Mouse (Mus musculus) heart, embryonic 10.5 days (tissue): ENCODE results near the gene Cadm3. TPM values are rescaled to one million over a fixed set of nuclear protein-coding genes. Genes with fewer than 3 reads are reported as not detected.

ENCODE experiments used
- DNase-seq: peaks from one replicate; pipeline ENCODE4 v3.0.0-alpha.2; 2017; ENCODE audit warnings: low spot score
- H3K27ac ChIP-seq: fragments of 300-500 bp; sonication (generic); 2 replicates; pipeline ENCODE4 v1.5.1; 2016; ENCODE audit warnings: mild to moderate bottlenecking
- H3K27me3 ChIP-seq: fragments of 300-500 bp; sonication (generic); 2 replicates; pipeline ENCODE4 v1.6.1; 2016; ENCODE audit warnings: mild to moderate bottlenecking; ENCODE audit not compliant: poor library complexity, insufficient read depth, severe bottlenecking
- H3K36me3 ChIP-seq: fragments of 300-500 bp; sonication (generic); 2 replicates; pipeline ENCODE4 v1.6.1; 2016; ENCODE audit warnings: mild to moderate bottlenecking, moderate library complexity
- H3K4me1 ChIP-seq: fragments of 300-500 bp; sonication (generic); 2 replicates; pipeline ENCODE4 v1.6.1; 2016; ENCODE audit warnings: mild to moderate bottlenecking
- H3K4me3 ChIP-seq: fragments of 300-500 bp; sonication (generic); 2 replicates; pipeline ENCODE4 v1.5.1; 2016; ENCODE audit warnings: mild to moderate bottlenecking, moderate library complexity
- H3K9me3 ChIP-seq: fragments of 300-500 bp; sonication (generic); 2 replicates; pipeline ENCODE4 v1.6.1; 2016; ENCODE audit warnings: mild to moderate bottlenecking, moderate library complexity
- WGBS: fragments of 180-500 bp; shearing (Covaris S2); methylation state at CpG from one replicate; pipeline ENCODE4 v1.1.7; 2016; 5-methylcytosine and 5-hydroxymethylcytosine counted together
- polyA plus RNA-seq: library from polyadenylated mRNA; unstranded; fragments of >200 nt; fragmentation: Nextera tagmentation; extraction: Ambion mirVana; gene quantifications from 2 replicates; pipeline ENCODE4 v1.2.1, GENCODE M21; 2016

The Cadm3 gene
- polyA plus RNA-seq, 1 experiment from 2014 or later = 1.2 TPM

DNA sequence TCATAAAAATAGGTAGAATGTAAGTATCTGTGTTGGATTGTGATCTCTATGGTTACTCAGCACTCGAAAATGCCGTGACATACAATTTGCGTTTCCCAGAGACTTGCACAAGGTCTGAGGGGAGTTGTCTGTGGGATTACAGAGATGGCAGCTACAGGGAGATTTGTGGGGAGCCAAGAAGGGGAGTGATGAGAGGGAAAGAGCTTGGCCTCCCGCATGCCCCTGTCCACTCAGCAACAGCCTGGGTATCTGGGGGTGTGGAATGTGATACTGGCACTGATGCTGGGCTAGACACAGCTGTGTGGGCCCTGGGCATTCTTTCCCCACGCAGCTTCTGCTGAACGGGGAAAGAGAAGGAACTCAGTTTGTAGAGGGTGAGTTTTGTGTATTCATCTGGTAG is 3.0 kb upstream of the Cadm3 start:
- Histone ChIP-seq H3K36me3 (no peaks in the 10 kb centered on the region), H3K27me3 (peaks cover 36% of the 10 kb centered on the region), H3K27ac (no peak overlapping the region), H3K9me3 (no peaks in the 10 kb centered on the region), H3K4me3 (no peak overlapping the region), H3K4me1 (peaks cover 23% of the 10 kb centered on the region)
- DNase-seq = no peak
- 68% methylated on average over 6 of the region's 6 CpGs for WGBS

GRCm38 (mm10) chr1:173369611-173370010 is 2.1 kb upstream of the Cadm3 start:
- no peak overlapping the region for H3K27ac ChIP-seq
- H3K4me1 ChIP-seq = peaks cover 23% of the 10 kb centered on the region
- peaks cover 40% of the 10 kb centered on the region for H3K27me3 ChIP-seq
- H3K9me3 ChIP-seq = no peaks in the 10 kb centered on the region
- H3K36me3 ChIP-seq = no peaks in the 10 kb centered on the region
- DNase-seq = no peak
- no peak overlapping the region for H3K4me3 ChIP-seq
- 65% methylated on average over 2 of the region's 2 CpGs for WGBS

DNA sequence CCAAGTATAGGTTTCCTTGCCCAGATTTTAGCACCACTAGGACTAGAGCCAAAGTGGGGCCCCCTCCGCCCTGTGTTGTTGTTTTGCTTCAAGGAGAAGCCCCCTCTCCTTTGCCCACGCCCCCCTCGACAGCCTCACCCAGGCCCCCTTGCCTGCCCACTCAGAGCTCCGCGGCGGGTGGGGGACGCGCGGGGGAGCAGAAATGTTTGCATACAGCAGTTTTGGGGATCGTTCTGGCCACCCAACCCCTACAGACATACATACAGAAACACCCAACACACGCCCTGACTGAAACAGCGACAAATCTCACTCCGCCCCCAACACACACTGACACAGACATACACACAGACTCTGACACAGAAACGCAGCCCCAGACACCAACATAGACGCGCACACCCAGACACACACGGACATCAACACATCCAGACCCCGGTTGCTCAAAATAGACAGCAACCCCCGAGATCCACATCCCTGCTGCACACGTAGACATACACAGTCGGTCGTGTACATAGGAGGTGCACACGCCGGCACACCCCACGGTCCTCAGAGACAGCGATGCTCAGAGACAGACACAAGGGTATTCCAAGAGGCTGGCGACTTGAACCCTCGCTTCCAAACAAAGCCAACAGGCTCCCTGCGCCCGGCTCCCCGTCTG is 667 bp downstream of the Cadm3 start:
- Histone ChIP-seq H3K9me3 (no peaks in the 10 kb centered on the region), H3K27ac (no peak overlapping the region), H3K4me3 (peak overlapping the region; percentile 64), H3K36me3 (no peaks in the 10 kb centered on the region), H3K4me1 (peaks cover 23% of the 10 kb centered on the region), H3K27me3 (peaks cover 40% of the 10 kb centered on the region)
- DNase-seq = no peak
- WGBS = under 1% methylated on average over 31 of the region's 31 CpGs

DNA sequence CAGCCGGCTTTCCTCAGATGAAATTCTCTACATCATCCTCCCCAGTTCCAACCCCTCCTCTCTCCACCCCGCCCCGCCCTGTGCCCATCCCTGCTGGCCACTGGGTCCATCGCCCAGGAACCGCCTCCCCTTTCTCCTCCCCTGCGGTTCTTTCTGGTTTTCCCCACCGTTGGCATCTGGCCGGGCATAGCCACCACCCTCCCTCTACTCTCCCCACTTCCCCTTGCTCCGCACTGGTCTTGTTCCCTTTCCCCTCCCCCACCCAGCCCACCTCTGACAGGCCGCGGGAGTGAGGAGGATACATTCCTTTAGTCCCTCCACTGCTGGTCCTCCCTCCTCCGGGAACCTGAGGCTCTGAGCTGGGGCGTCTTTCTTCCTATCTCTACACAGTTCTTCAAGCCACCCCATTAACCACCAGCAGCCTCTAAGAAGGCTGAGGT is 1.5 kb downstream of the Cadm3 start:
- Histone ChIP-seq H3K4me3 (peak overlapping the region; percentile 64), H3K4me1 (peaks cover 23% of the 10 kb centered on the region), H3K36me3 (no peaks in the 10 kb centered on the region), H3K27ac (no peak overlapping the region), H3K27me3 (peaks cover 40% of the 10 kb centered on the region), H3K9me3 (no peaks in the 10 kb centered on the region)
- DNase-seq = no peak
- WGBS = 5% methylated on average over 12 of the region's 13 CpGs

GRCm38 (mm10) chr1:173364125-173364800 is 3.2 kb downstream of the Cadm3 start:
- 71% methylated on average over 4 of the region's 4 CpGs for WGBS
- Histone ChIP-seq H3K4me1 (peaks cover 23% of the 10 kb centered on the region), H3K27me3 (peaks cover 37% of the 10 kb centered on the region), H3K4me3 (no peak overlapping the region), H3K9me3 (no peaks in the 10 kb centered on the region), H3K27ac (no peak overlapping the region), H3K36me3 (no peaks in the 10 kb centered on the region)
- DNase-seq = no peak

GRCm38 (mm10) chr1:173363436-173363835 is 4.1 kb downstream of the Cadm3 start:
- 84% methylated on average over 2 of the region's 2 CpGs for WGBS
- no peak for DNase-seq
- no peak overlapping the region for H3K27ac ChIP-seq
- H3K9me3 ChIP-seq = no peaks in the 10 kb centered on the region
- H3K4me3 ChIP-seq = no peak overlapping the region
- H3K27me3 ChIP-seq = peaks cover 30% of the 10 kb centered on the region
- peaks cover 23% of the 10 kb centered on the region for H3K4me1 ChIP-seq
- no peaks in the 10 kb centered on the region for H3K36me3 ChIP-seq

GRCm38 (mm10) chr1:173361651-173362050 is 5.8 kb downstream of the Cadm3 start:
- 28% methylated on average over 6 of the region's 6 CpGs for WGBS
- Histone ChIP-seq H3K36me3 (no peaks in the 10 kb centered on the region), H3K27me3 (peaks cover 15% of the 10 kb centered on the region; the same call in 1 of the 2 replicates), H3K27ac (no peak overlapping the region), H3K4me1 (peaks cover 11% of the 10 kb centered on the region), H3K4me3 (no peak overlapping the region), H3K9me3 (no peaks in the 10 kb centered on the region)
- peak; percentile 78 for DNase-seq

- Histone ChIP-seq H3K4me3 (no peak overlapping the region), H3K9me3 (no peaks in the 10 kb centered on the region), H3K36me3 (no peaks in the 10 kb centered on the region), H3K27ac (no peak overlapping the region), H3K4me1 (0 out of 2 replicates have a peak, but pooled peaks cover 3% of the 10 kb centered on the region), H3K27me3 (no peaks in the 10 kb centered on the region)
- no peak for DNase-seq
- 71% methylated on average over 4 of the region's 4 CpGs for WGBS
Measured at GRCm38 (mm10) chr1:173359590-173360290, 7.8 kb downstream of the Cadm3 start.

- no peaks in the 10 kb centered on the region for H3K9me3 ChIP-seq
Measured at GRCm38 (mm10) chr1:173357799-173358198, 9.7 kb downstream of the Cadm3 start.

GRCm38 (mm10) chr1:173356699-173357098 is 10.8 kb downstream of the Cadm3 start:
- DNase-seq = no peak
- H3K4me1 ChIP-seq = 0 out of 2 replicates have a peak, but pooled peaks cover 3% of the 10 kb centered on the region
- no peaks in the 10 kb centered on the region for H3K9me3 ChIP-seq
- H3K27ac ChIP-seq = no peak overlapping the region
- 84% methylated on average over 2 of the region's 2 CpGs for WGBS
- H3K27me3 ChIP-seq = no peaks in the 10 kb centered on the region
- no peaks in the 10 kb centered on the region for H3K36me3 ChIP-seq
- H3K4me3 ChIP-seq = no peak overlapping the region

More at GRCm38 (mm10) chr1:173357799-173358198, 9.7 kb downstream of the Cadm3 start:
- WGBS = 43% methylated on average over 4 of the region's 4 CpGs
- no peaks in the 10 kb centered on the region for H3K36me3 ChIP-seq
- no peaks in the 10 kb centered on the region for H3K27me3 ChIP-seq
- no peak overlapping the region for H3K27ac ChIP-seq
- 0 out of 2 replicates have a peak, but pooled peaks cover 3% of the 10 kb centered on the region for H3K4me1 ChIP-seq
- no peak for DNase-seq
- H3K4me3 ChIP-seq = no peak overlapping the region

DNA sequence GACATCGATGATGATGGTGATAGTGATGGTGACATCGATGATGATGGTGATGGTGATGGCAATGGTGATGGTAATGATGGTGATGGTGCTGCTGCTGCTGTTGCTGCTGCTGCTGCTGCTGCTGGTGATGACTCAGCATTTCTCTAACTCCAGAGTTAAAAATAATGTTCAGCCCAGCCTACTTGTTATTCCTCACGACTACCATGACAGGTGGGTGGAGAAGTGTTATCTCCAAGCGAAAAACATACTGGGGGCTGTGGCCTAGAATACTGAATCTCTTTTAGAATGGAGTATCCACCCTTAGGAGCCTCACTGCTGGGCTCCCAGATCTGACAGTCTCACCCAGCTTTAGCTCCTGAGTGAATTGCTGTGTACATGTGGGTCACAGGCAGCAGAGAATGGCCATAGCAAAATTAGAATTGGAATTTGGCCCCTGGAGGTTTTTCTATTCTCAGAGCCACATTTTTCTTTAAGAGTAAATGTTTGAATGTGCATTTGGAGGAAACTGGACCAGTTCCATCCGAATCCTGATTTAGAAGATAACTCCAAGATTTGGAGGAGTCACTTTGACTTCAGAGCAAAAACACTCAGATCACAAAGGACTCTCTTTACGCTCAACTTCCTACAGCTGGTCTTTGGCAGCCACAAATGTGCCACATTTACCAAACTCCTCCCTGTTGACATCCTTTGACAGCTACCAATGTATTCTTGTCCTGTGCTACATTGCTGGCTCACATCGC is 12.2 kb downstream of the Cadm3 start:
- peaks cover 11% of the 10 kb centered on the region for H3K4me1 ChIP-seq

DNA sequence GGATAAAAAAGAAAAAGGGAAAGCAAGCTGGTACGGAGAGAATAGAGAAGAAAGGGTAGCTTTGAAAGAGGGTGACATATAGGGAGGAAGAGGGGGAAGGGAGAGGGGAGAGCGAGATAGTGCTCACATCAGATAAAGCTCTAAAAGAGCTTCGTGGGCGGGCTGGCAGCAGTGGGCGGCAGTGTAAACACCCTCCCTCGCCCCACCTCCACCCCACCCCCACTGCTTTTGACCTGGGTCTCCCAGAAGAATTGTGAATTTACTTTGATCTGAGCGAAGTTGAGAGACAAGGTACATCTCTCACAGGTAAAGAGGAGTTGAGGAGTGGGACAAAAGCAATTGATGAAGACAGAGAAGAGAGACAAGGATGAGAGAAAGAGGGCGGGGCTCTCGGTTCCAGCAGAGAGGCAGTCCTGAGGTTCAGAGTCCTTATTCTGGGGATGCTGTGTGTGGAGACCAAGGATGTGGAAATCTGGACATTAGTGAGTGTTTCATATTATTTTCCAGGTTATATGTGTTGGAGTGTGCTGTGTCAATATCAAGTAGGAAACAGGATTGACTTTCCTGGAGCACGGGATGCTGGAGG is 17.0 kb downstream of the Cadm3 start, which contains the start of gene Aim2:
Gene Aim2, plus strand, starts transcription at position 508 of the 586 bp plus-strand sequence.
- 12% methylated on average over 10 of the region's 10 CpGs for WGBS
- H3K4me1 ChIP-seq = peaks cover 29% of the 10 kb centered on the region
- peak within 1 kb of the TSS; percentile 56 for H3K4me3 ChIP-seq
- H3K9me3 ChIP-seq = no peaks in the 10 kb centered on the region
- H3K27ac ChIP-seq = peak within 1 kb of the TSS; percentile 50
- H3K36me3 ChIP-seq = no peaks in the 10 kb centered on the region
- no peaks in the 10 kb centered on the region for H3K27me3 ChIP-seq
- DNase-seq = no peak

More for the DNA sequence above, 12.2 kb downstream of the Cadm3 start:
- no peak overlapping the region for H3K4me3 ChIP-seq
- WGBS = 67% methylated on average over 7 of the region's 7 CpGs
- H3K36me3 ChIP-seq = no peaks in the 10 kb centered on the region
- DNase-seq = no peak
- no peaks in the 10 kb centered on the region for H3K9me3 ChIP-seq
- no peak overlapping the region for H3K27ac ChIP-seq
- H3K27me3 ChIP-seq = no peaks in the 10 kb centered on the region
